Mouse (Mus musculus) heart, adult 18-20 months (tissue): ENCODE results near the gene C9. TPM values are rescaled to one million over a fixed set of nuclear protein-coding genes. Genes with fewer than 3 reads are reported as not detected.

Source experiments
- DNase-seq, 2 experiments: peaks; one replicate each; pipeline ENCODE4 v3.0.0; 2021 to 2022; ENCODE audit warnings: mixed read lengths in 1 of 2
- long read RNA-seq, 2 experiments: library from polyadenylated mRNA; stranded (forward); transcript quantifications; one replicate each; pipeline ENCODE4 v2.0.0; 2021
- total RNA-seq, 2 experiments: library from RNA; stranded (reverse); gene quantifications; 2 replicates each; pipeline ENCODE4 v1.2.3; 2021

The C9 gene
- not detected for total RNA-seq
- long read RNA-seq, experiment 1: 0 reads
- long read RNA-seq, experiment 2: 0 reads

- DNase-seq: no peak
Measured at GRCm38 (mm10) chr15:6445135-6445534, at the start of gene C9. Gene C9 (plus strand): TSS chr15:6445327.

- DNase-seq: no peak
Measured at GRCm38 (mm10) chr15:6398211-6398610, 46.9 kb upstream of the C9 start.

GRCm38 (mm10) chr15:6398881-6399280 is 46.2 kb upstream of the C9 start:
- no peak for DNase-seq

GRCm38 (mm10) chr15:6400115-6400514 is 45.0 kb upstream of the C9 start:
- DNase-seq: no peak

GRCm38 (mm10) chr15:6402433-6402832 is 42.7 kb upstream of the C9 start:
- DNase-seq: no peak

- DNase-seq: no peak
Measured at GRCm38 (mm10) chr15:6404172-6404571, 41.0 kb upstream of the C9 start.

GRCm38 (mm10) chr15:6406771-6407170 is 38.4 kb upstream of the C9 start:
- no peak for DNase-seq

- no peak for DNase-seq
Measured at GRCm38 (mm10) chr15:6409031-6409430, 36.1 kb upstream of the C9 start.

GRCm38 (mm10) chr15:6410161-6410560 is 35.0 kb upstream of the C9 start:
- DNase-seq: no peak

- DNase-seq: peak; percentile 38 to 39
Measured at GRCm38 (mm10) chr15:6411334-6411733, 33.8 kb upstream of the C9 start.

- DNase-seq: no peak
Measured at GRCm38 (mm10) chr15:6415317-6415716, 29.8 kb upstream of the C9 start.

- no peak for DNase-seq
Measured at GRCm38 (mm10) chr15:6431777-6432176, 13.3 kb upstream of the C9 start.

- DNase-seq: peak; percentile 36 to 56
Measured at GRCm38 (mm10) chr15:6432411-6432810, 12.7 kb upstream of the C9 start.

- peak; percentile 29 to 41 for DNase-seq
Measured at GRCm38 (mm10) chr15:6435281-6435680, 9.8 kb upstream of the C9 start.

- peak; percentile 42 to 73 for DNase-seq
Measured at GRCm38 (mm10) chr15:6435773-6436172, 9.4 kb upstream of the C9 start.

GRCm38 (mm10) chr15:6438685-6439084 is 6.4 kb upstream of the C9 start:
- no peak for DNase-seq

GRCm38 (mm10) chr15:6444452-6444851 is 675 bp upstream of the C9 start:
- no peak for DNase-seq

- no peak for DNase-seq
Measured at GRCm38 (mm10) chr15:6446181-6446580, 1.1 kb downstream of the C9 start.

- no peak for DNase-seq
Measured at GRCm38 (mm10) chr15:6448892-6449291, 3.8 kb downstream of the C9 start.

- no peak for DNase-seq
Measured at GRCm38 (mm10) chr15:6454461-6454860, 9.3 kb downstream of the C9 start.

GRCm38 (mm10) chr15:6461381-6461780 is 16.3 kb downstream of the C9 start:
- no peak for DNase-seq

GRCm38 (mm10) chr15:6463361-6463923 is 18.3 kb downstream of the C9 start:
- DNase-seq: no peak

GRCm38 (mm10) chr15:6466995-6467394 is 21.9 kb downstream of the C9 start:
- no peak for DNase-seq

GRCm38 (mm10) chr15:6468845-6469244 is 23.7 kb downstream of the C9 start:
- DNase-seq: no peak

GRCm38 (mm10) chr15:6469384-6469783 is 24.3 kb downstream of the C9 start:
- no peak for DNase-seq
